Mouse (Mus musculus) C2C12 (cell line): ENCODE measurements around the gene Palld.

Experiments
- CEBPB ChIP-seq: IDR thresholded peaks from one replicate; pipeline ENCODE4 v1.6.1; 2011; ENCODE audit warnings: low read depth, mild to moderate bottlenecking, control low read depth, moderate library complexity
- CTCF ChIP-seq: IDR thresholded peaks from one replicate; pipeline ENCODE4 v1.5.1; 2011; ENCODE audit not compliant: control insufficient read depth, insufficient read depth, insufficient read length
- FOSL1 ChIP-seq: IDR thresholded peaks from one replicate; pipeline ENCODE4 v1.8.0; 2011; ENCODE audit warnings: mild to moderate bottlenecking, low read length; ENCODE audit not compliant: poor library complexity, insufficient read depth, severe bottlenecking
- MAX ChIP-seq: IDR thresholded peaks from one replicate; pipeline ENCODE4 v1.6.1; 2011; ENCODE audit warnings: mild to moderate bottlenecking, control low read depth
- MYOD1 ChIP-seq: IDR thresholded peaks from one replicate; pipeline ENCODE4 v1.6.1; 2011; ENCODE audit warnings: low read depth; ENCODE audit not compliant: control insufficient read depth, insufficient read length
- USF1 ChIP-seq: IDR thresholded peaks from one replicate; pipeline ENCODE4 v1.6.1; 2011; ENCODE audit warnings: low read depth, mild to moderate bottlenecking, control low read depth, moderate library complexity

DNA sequence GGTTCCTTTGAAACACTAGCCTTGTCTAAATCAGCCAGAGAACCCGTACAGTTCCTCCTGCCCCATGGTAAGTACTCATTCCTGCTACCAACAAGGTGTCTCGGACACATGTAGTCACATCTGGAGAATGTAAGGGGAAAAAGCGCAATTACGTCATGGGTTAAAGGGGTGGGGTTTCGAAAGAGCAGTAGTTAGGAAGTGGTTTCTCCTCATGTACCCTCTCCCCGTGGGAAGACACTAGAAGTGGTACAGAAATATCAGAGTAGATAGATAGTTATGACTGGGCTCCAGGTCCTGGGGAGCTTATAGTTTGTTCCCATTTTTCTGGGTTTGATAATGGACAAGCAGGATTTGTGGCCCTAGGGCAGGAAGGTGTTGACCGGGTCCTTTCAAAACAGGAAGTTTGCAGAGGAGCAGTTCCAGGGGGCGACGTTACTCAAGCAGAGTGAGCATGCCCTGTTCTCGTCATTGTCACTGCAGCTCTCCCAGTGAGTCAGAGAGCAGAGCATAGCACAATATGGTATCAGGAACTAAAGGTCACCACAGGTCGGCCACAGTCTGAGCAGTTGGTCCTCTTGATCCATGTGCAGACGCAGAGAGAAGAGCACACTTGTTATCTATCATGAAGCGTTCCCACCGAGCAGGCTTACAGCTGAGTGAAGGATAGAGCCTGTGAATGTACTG, 384.8 kb downstream of the Palld start:
- TF ChIP-seq CTCF = no peak
- TF ChIP-seq USF1 = no peak
- TF ChIP-seq CEBPB = no peak
- no peak for TF ChIP-seq FOSL1
- TF ChIP-seq MYOD1 = no peak
- no peak for TF ChIP-seq MAX
